Mouse (Mus musculus): ENCODE results near the gene Stx8. TPM values are rescaled to one million over a fixed set of nuclear protein-coding genes. Genes with fewer than 3 reads are reported as not detected.
A peak's percentile ranks its signal among the peaks of the same experiment; 100 is the strongest.

The Stx8 gene
- polyA plus RNA-seq, 1 experiment from 2014 or later, result 50.6 TPM

DNA sequence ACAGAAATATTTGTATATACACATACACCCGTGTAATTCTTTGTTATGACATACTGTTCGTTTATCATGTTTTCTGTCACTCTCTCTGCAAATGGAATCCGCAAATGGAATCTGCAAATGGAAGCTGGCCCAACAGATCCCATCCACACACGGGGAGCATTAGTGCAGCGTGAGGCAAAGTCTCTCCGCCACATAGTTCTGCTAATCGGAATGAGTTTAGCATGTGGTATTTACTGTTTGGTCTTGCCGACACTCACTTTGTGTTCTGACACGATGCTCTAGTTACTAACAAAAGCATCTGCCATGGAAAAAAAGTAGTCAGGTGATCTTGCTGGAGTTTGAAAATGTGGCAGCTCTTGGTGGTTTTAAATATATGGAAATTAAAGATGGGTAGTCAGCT lies 123.4 kb downstream of the Stx8 start:
- H3K27me3 ChIP-seq (replicated peaks), result no peaks in the 10 kb centered on the region
- 59% methylated on average over 9 of the region's 9 CpGs for WGBS
- H3K4me3 ChIP-seq, result no peak overlapping the region
- peak overlapping the region; percentile 29; the same call in 1 of the 2 replicates for H3K4me2 ChIP-seq
- H3K4me1 ChIP-seq, result peaks cover 14% of the 10 kb centered on the region
- no peak for ATAC-seq (ENCODE audit: extremely low read depth, insufficient number of reproducible peaks, low FRiP score, low TSS enrichment)
- no peaks in the 10 kb centered on the region for H3K36me3 ChIP-seq
- no peaks in the 10 kb centered on the region for H3K9me3 ChIP-seq
- no peak overlapping the region for H3K27ac ChIP-seq (replicated peaks)
- H3K9ac ChIP-seq, result no peak overlapping the region

DNA sequence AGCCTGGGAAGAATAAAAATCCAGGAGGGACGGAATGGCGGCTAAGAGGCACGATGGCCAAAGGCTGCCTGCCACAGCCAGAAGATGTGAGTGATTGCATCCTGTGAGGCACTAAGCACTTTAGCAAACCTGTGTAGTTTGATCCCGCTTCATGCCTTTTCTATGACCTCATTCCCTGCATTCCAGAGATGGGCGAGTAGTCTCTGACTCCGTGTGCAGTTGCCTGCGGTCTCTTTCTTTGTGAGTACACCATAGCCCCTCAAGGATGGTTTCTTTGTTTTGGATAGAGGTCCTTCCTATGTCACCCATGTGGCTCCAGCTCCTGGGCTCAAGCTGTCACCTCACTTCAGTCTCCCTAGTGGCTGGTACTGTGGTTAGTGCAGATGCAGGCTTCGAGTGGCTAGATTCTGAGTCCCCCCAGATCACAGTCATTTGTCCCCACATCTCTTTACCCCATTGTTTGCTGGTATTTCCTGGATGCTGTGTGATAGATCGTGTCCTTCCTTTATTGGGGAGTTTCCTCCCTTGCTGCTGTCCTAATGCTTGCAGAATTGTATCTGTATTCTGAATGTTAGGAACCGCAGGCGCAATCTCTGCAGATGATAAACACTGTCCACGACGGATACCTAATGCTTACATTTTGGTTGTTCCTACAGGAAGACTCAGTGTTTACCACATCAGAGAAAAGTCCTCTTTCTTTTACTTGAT lies 124.0 kb downstream of the Stx8 start:
- no peak overlapping the region for H3K27ac ChIP-seq (replicated peaks)
- peak overlapping the region; percentile 29; the same call in 1 of the 2 replicates for H3K4me2 ChIP-seq
- H3K4me3 ChIP-seq, result no peak overlapping the region
- no peaks in the 10 kb centered on the region for H3K27me3 ChIP-seq (replicated peaks)
- no peak for ATAC-seq (ENCODE audit: extremely low read depth, insufficient number of reproducible peaks, low FRiP score, low TSS enrichment)
- H3K4me1 ChIP-seq, result peaks cover 14% of the 10 kb centered on the region
- H3K9me3 ChIP-seq, result no peaks in the 10 kb centered on the region
- H3K36me3 ChIP-seq, result no peaks in the 10 kb centered on the region
- WGBS, result 31% methylated on average over 13 of the region's 13 CpGs
- no peak overlapping the region for H3K9ac ChIP-seq

DNA sequence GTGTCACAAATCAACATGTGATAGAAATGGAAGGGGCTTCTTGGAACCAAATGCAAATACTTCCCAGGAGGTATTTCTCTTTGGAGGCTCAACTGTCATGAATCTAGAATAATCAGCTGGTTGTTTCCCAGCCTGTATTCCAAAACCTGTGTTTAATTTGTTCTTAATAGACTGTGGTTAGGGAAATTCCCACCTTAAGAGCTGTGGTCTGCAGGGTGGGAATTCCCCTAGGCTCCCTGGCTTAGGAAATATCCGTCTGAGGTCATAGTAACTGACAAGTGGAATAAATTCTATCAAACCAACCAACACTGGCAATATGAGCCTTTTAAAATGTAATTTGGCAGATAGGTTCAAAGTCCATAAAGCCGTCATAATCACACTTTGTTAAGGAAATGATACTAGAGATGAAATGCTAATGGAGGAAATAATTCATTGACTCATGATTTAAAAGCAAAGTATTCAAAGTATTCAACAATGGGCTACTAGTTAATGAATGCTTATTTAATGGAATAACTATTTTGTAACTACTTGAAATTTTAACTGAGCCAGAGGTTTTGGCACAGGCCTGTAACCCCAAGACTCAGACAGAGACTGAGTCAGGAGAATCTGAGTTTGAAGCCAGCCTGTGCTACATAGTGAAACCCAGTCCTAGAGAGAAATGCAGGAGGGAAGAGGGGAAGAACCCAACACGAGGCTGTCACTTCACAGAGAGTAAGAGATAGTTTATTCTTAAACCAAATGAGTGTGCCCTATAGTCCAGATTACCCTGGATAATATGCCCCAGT lies 126.2 kb downstream of the Stx8 start:
- H3K27ac ChIP-seq (replicated peaks), result no peak overlapping the region
- H3K4me3 ChIP-seq, result no peak overlapping the region
- no peak overlapping the region for H3K9ac ChIP-seq
- 67% methylated on average over 3 of the region's 3 CpGs for WGBS
- H3K4me2 ChIP-seq, result no peak overlapping the region
- no peak for ATAC-seq (ENCODE audit: extremely low read depth, insufficient number of reproducible peaks, low FRiP score, low TSS enrichment)
- no peaks in the 10 kb centered on the region for H3K9me3 ChIP-seq
- no peaks in the 10 kb centered on the region for H3K36me3 ChIP-seq
- peaks cover 14% of the 10 kb centered on the region for H3K4me1 ChIP-seq
- no peaks in the 10 kb centered on the region for H3K27me3 ChIP-seq (replicated peaks)

DNA sequence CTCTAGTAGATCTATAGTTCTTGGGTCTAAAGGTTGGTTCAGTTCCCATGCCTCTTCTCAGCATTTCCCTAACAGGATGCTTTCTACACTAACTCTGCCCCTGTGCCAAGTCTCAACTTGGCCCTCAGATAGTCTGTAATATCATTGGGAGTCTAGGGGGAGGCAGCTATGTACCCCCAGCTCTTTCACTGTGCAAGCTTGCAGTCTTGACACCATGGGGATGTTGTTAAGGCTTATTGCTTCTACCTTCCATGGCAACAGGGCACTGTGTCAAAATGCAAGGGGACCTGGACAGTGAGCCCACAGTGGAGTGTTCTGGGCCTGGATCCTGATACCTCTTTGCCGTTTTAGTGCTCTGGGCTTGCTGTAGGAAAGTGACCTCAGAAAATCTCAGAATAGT lies 135.6 kb downstream of the Stx8 start:
- Histone ChIP-seq H3K27ac (replicated peaks) (no peak overlapping the region), H3K36me3 (no peaks in the 10 kb centered on the region), H3K4me2 (no peak overlapping the region), H3K4me3 (no peak overlapping the region), H3K9ac (no peak overlapping the region), H3K9me3 (no peaks in the 10 kb centered on the region), H3K4me1 (no peaks in the 10 kb centered on the region), H3K27me3 (replicated peaks) (no peaks in the 10 kb centered on the region)
- ATAC-seq (ENCODE audit: extremely low read depth, insufficient number of reproducible peaks, low FRiP score, low TSS enrichment), result no peak
- 90% methylated on average over 1 of the region's 1 CpGs for WGBS

DNA sequence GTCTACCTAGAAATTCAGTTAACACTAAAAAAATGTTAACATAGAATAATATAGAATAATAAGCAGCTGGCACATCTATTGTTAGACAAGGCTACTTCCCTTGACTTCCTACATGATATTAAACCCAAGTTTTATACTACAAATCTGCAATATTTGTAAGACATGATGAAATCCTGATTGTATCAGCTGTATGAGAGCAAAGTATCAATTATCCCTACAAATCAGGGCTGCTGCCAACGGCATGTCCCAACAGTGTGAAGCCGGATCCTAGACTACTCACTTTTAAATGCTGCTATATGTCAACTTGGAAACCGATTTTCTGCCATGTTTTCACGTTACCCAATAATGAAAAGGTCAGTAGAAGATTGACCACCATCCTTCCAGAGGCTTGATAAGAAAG lies 137.5 kb downstream of the Stx8 start:
- no peak overlapping the region for H3K9ac ChIP-seq
- H3K4me2 ChIP-seq, result no peak overlapping the region
- no peaks in the 10 kb centered on the region for H3K4me1 ChIP-seq
- H3K4me3 ChIP-seq, result no peak overlapping the region
- no peaks in the 10 kb centered on the region for H3K36me3 ChIP-seq
- H3K27me3 ChIP-seq (replicated peaks), result no peaks in the 10 kb centered on the region
- ATAC-seq (ENCODE audit: extremely low read depth, insufficient number of reproducible peaks, low FRiP score, low TSS enrichment), result no peak
- no peaks in the 10 kb centered on the region for H3K9me3 ChIP-seq
- 84% methylated on average over 4 of the region's 4 CpGs for WGBS
- no peak overlapping the region for H3K27ac ChIP-seq (replicated peaks)

DNA sequence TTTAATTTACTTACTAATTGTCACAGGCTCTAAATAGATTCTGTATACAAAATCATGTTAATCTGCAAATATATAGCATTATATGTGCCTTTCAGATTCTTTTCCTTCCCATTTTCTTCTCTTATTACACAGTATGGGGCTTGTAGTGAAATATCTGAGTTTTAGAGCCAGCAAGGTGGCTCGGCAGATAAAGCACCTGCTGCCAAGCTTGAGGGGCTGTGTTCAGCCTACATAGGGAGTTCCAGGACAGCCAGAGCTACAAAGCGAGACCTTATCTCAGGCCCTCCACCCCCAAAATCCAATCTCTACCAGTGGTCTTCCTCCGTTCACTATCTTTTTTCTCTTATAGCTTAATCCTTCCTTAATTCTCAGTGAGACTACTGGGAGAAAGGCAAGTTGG lies 140.1 kb downstream of the Stx8 start:
- ATAC-seq (ENCODE audit: extremely low read depth, insufficient number of reproducible peaks, low FRiP score, low TSS enrichment), result no peak
- Histone ChIP-seq H3K36me3 (no peaks in the 10 kb centered on the region), H3K27me3 (replicated peaks) (no peaks in the 10 kb centered on the region), H3K4me2 (no peak overlapping the region), H3K4me3 (no peak overlapping the region), H3K9me3 (no peaks in the 10 kb centered on the region), H3K4me1 (no peaks in the 10 kb centered on the region), H3K9ac (no peak overlapping the region), H3K27ac (replicated peaks) (no peak overlapping the region)
- 59% methylated on average over 3 of the region's 3 CpGs for WGBS

DNA sequence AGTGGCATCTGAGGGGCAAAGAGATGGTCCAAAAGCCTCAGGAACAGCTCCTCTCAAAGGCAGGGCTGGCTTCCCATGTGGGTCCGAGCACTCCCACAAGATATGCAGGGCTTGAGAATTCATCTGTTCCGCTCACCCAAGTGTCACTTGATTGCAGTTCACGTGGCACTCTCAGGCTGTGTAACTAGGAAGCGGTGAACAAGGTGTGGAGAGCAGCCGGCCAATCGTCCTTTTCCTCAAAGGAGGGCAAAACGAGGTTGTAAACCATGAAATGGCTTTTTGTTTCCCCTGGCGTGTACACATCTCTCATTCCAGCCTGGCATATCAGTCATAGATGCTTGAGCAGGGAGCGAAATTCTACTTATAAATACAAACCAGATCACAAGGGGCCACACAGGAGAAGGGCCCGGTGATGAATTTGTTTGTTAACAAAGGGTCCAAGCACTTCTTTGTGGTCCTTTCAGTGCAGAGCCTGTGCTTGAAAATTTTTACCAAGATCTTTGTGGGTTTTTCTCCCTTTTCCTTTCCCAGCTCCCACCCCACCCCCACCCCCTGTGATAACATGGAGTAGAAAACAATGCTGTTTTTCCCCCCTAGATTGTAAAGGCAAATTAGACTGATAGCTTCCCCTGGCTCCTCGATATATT lies 147.6 kb downstream of the Stx8 start:
- Histone ChIP-seq H3K4me2 (peak overlapping the region; percentile 43), H3K9me3 (no peaks in the 10 kb centered on the region), H3K27ac (replicated peaks) (no peak overlapping the region), H3K36me3 (no peaks in the 10 kb centered on the region), H3K4me3 (no peak overlapping the region), H3K27me3 (replicated peaks) (no peaks in the 10 kb centered on the region), H3K9ac (no peak overlapping the region), H3K4me1 (peaks cover 21% of the 10 kb centered on the region)
- no peak for ATAC-seq (ENCODE audit: extremely low read depth, insufficient number of reproducible peaks, low FRiP score, low TSS enrichment)
- 26% methylated on average over 11 of the region's 11 CpGs for WGBS

DNA sequence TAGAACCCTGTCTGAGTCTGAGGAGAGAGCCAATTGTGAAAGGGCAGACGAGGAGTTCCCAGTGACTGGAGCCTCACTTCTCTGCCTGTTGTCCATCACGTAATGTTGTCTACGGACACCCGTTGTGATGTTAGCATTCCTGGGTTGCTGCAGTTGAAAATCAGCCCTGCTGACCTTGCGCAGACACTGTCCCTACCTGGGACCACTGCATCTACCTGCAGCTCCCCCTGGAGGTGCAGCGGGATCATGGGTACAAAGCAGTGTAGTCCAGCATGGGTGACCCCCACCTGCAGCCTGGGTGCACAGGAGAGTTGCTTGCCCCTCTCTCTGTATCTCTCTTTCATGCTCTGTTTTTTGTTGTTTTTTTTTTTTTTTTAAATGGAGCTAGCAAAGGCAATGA lies 148.2 kb downstream of the Stx8 start:
- Histone ChIP-seq H3K4me2 (peak overlapping the region; percentile 43), H3K27ac (replicated peaks) (no peak overlapping the region), H3K4me1 (peaks cover 21% of the 10 kb centered on the region), H3K9ac (no peak overlapping the region), H3K27me3 (replicated peaks) (no peaks in the 10 kb centered on the region), H3K36me3 (no peaks in the 10 kb centered on the region), H3K9me3 (no peaks in the 10 kb centered on the region), H3K4me3 (no peak overlapping the region)
- 17% methylated on average over 6 of the region's 6 CpGs for whole genome bisulfite sequencing
- no peak for ATAC-seq (ENCODE audit: extremely low read depth, insufficient number of reproducible peaks, low FRiP score, low TSS enrichment)

DNA sequence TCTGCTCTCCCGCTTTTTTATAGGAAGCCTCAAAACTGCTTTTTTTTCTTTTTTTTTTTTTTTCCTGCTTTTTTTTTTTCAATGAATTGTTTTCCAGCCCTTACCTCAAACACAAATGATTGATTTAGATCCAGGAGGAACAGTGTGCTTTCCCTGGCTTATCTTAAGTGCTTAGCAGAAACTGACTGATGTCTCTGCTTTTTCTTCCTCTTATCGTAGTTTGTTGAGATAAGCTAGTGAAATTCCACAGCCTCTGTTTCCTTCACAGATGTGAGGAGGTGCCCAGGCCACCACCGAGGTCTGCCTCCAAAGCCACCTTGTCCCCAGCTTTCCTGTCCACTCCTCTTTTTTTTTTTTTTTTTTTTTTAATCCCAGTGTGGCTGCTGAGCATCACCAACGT lies 150.2 kb downstream of the Stx8 start:
- no peak overlapping the region for H3K4me3 ChIP-seq
- H3K9me3 ChIP-seq, result no peaks in the 10 kb centered on the region
- WGBS, result 38% methylated on average over 4 of the region's 4 CpGs
- peaks cover 21% of the 10 kb centered on the region for H3K4me1 ChIP-seq
- H3K27ac ChIP-seq (replicated peaks), result no peak overlapping the region
- no peak overlapping the region for H3K4me2 ChIP-seq
- no peak for ATAC-seq (ENCODE audit: extremely low read depth, insufficient number of reproducible peaks, low FRiP score, low TSS enrichment)
- H3K36me3 ChIP-seq, result no peaks in the 10 kb centered on the region
- H3K27me3 ChIP-seq (replicated peaks), result no peaks in the 10 kb centered on the region
- H3K9ac ChIP-seq, result no peak overlapping the region

DNA sequence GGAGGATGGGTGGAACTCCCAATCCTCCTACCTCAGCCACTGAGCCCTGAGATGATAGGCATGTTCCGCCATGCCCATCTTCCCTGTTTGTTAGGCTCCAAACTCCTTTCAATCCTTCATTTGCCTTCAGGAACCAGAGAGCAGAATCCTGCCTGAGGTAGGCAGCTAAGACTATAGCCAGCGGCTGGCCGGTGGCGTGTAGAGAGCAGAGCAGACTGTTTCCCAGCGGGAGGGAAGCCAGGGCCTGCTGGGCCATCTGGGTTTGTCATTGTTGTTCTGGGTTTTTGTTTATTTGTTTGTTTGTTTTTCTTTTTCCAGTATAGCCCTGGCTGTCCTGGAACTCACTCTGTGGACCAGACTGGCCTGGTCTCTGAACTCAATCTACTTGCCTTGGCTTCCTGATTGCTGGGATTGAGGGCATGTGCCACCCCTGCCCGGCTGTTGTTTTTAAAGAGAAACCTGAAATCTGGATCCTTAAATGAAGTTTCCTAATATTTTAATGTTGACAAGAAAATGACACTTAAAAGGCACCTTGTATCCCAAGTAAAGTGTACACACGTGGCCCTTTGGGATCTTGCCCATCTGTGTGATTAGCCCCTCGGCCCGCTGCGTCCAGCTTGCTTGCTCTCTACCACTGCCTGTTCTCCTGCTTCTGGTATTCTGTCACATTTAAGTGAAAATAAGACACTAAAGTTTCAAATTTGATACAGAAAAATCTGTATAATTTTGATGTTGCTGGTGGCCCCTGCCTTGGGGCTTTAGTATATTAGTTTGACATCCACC lies 152.1 kb downstream of the Stx8 start:
- Histone ChIP-seq H3K4me1 (peaks cover 21% of the 10 kb centered on the region), H3K36me3 (no peaks in the 10 kb centered on the region), H3K9me3 (no peaks in the 10 kb centered on the region), H3K9ac (no peak overlapping the region), H3K4me3 (no peak overlapping the region), H3K4me2 (no peak overlapping the region), H3K27me3 (replicated peaks) (no peaks in the 10 kb centered on the region), H3K27ac (replicated peaks) (no peak overlapping the region)
- 85% methylated on average over 10 of the region's 10 CpGs for WGBS
- no peak for ATAC-seq (ENCODE audit: extremely low read depth, insufficient number of reproducible peaks, low FRiP score, low TSS enrichment)

DNA sequence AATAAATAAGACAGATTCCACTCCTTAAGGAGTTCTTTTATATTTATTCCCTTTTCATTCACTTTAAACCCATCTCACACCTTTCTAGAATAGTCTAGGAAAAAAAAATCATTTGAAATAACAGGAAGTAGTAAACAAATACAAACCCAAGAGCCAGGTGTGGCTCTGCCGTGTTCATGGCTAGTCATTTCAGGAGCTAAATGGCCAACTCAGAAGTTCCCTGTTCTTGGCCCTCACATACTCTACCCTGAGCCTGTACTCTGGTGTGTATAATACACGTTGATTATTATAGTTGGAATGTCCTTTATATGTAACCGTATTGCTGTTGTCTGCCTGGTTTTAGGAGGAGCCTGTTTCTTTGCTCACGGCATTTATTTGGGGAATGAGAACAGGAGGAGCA lies 152.7 kb downstream of the Stx8 start:
- ATAC-seq (ENCODE audit: extremely low read depth, insufficient number of reproducible peaks, low FRiP score, low TSS enrichment), result no peak
- WGBS, result 80% methylated on average over 4 of the region's 4 CpGs

More for the DNA sequence above, 152.7 kb downstream of the Stx8 start:
- Histone ChIP-seq H3K9me3 (no peaks in the 10 kb centered on the region), H3K36me3 (no peaks in the 10 kb centered on the region), H3K9ac (no peak overlapping the region), H3K27ac (replicated peaks) (no peak overlapping the region), H3K27me3 (replicated peaks) (no peaks in the 10 kb centered on the region), H3K4me2 (no peak overlapping the region), H3K4me1 (peaks cover 17% of the 10 kb centered on the region), H3K4me3 (no peak overlapping the region)
